Mouse (Mus musculus) hindlimb bud, embryonic 11.5 days (tissue): ENCODE data around the gene Smtn.

ENCODE experiments used
- DNase-seq: peaks from one replicate; pipeline ENCODE4 v3.0.0-alpha.2; 2012; ENCODE audit warnings: low read depth, low spot score; ENCODE audit errors: extremely low spot score

Gene Smtn

GRCm38 (mm10) chr11:3472484-3472883, 67.9 kb downstream of the Smtn start:
- peak; percentile 52 for DNase-seq

GRCm38 (mm10) chr11:3471448-3471850, 69.0 kb downstream of the Smtn start:
- DNase-seq = no peak
